Mouse (Mus musculus) right cerebral cortex, postnatal 36 days (tissue): ENCODE measurements around the gene Jazf1.
A peak's percentile ranks its signal among the peaks of the same experiment; 100 is the strongest.

Experiments
- DNase-seq, 2 experiments: peaks; one replicate each; pipeline ENCODE4 v3.0.0; 2022; ENCODE audit warnings: low spot score in 2 of 2, mixed read lengths in 1 of 2

The Jazf1 gene

DNA sequence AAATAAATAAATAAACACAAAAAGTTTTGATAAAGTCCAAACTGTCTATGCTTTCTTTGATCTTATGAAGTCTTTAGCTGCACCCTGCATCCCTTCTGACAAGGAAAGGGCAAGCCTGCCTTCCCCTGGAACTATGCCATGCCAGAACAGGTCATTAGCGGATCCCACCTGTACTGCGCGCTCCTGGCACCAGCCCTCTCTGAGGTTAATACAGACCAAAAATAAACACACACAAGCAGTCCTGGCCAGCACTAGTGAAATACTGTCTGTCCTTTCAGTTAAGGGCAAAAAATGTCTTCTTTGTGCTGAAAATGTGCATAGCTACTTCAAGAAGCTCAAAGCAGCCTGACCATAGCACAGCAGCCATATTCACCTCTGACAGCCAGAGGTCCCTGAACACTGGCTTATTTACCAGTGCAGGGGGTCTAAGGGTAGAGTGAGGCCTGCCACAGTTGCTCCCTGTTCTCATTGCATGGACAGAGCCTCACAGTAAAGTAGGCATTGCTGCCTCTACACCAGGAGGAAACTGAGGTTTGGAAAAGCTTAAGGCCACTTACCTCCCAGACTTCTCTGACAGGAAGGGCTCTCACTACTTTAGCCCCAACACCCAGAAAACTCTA is 263.1 kb downstream of the Jazf1 start:
- DNase-seq: no peak

DNA sequence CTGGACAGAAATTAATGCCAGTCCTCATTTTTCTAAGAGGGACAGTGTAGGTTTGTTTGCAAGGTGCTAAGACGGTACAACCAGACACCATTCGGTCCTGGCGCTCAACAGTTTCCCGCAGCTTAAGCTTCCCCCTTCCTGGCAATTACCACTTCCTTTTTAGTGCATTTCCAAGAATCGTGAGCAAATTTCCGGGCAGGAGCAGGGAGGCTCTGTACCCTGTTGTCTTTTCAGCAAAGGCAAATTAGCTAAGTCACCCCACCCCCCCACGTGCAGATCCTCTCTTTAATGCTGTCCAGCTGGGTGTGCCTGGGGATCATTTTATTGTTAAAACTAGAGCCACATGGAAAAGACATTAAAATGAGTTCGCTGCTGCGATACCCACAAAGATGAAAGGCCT is 266.2 kb downstream of the Jazf1 start:
- no peak for DNase-seq

DNA sequence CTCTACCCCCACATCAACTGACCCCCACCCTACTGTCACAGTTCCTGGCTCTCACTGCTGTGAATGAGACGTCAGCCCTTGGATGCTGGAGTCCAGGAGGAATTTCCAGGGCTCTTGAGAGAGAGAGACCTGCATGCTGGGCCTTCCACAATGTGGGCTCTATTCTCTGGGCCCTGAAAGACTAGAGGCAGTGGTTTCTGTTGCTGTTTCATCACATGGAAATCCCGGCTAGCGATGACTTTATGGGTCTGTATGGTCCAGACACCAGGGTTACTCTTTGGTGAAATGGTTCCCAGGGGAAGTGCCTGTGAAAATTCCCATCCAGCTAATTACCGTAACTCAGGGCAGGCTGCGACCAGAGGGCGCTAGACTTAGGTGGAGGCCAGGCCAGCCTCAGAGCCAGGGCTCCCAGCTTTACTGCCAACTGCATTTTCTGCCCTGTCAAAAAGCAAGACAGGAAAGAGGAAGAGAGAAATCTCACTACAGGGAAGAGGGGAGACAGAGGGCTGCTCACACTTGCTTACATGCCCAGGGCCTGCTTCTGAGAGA is 271.1 kb downstream of the Jazf1 start:
- DNase-seq: no peak

DNA sequence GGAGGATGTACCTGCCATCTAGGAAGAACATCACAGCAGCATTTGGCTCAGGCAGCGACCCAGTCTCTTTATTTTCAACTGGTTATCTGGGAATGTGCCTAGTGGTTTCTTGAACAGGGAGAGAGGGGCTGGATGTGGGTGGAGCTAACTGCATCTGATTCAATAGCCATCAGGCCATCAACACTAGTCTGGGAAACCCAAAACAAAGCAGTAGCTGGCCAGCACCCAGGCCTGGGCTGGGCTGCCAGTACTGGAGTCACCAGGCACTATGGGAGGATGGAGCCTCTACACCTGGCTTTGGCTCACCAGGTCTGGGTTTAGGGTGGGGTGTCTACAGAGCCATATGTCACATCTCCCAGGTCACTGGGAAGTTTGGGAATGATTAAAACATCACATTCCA is 271.7 kb downstream of the Jazf1 start:
- DNase-seq: no peak

DNA sequence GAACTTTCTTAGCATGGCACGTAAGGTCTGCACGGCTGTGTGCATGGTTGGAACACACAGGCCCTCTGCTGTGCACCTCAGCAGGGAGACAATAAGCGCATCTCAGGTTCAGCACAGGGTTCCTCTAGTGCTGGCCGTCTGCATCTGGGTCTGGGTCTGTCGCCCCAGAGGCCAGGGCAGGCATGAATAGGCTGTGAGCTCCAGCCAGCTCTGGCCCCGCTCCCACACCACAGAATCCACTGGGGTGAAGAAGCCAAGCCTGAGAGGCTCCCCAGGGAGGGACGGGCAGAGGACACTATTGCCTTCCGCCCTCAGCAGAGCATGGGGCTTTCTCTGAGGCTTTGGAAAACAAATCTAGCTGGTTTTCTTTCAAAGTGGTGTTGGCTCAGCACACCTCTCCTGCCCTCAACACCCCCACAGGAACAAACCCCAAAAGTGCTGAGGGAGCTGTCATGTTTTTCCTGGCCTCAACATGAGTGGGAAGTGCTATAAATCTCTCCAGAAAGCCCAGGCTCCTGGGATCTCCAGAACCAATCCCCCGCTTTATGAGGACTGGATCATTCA is 272.3 kb downstream of the Jazf1 start:
- no peak for DNase-seq

- DNase-seq: no peak
Observed at GRCm38 (mm10) chr6:52795029-52795841, 273.2 kb downstream of the Jazf1 start.

- no peak for DNase-seq
Observed at GRCm38 (mm10) chr6:52792455-52792854, 276.0 kb downstream of the Jazf1 start.

GRCm38 (mm10) chr6:52790781-52791180 is 277.6 kb downstream of the Jazf1 start:
- no peak for DNase-seq

GRCm38 (mm10) chr6:52790316-52790715 is 278.1 kb downstream of the Jazf1 start:
- DNase-seq: no peak

- no peak for DNase-seq
Observed at GRCm38 (mm10) chr6:52779546-52779945, 288.9 kb downstream of the Jazf1 start.

DNA sequence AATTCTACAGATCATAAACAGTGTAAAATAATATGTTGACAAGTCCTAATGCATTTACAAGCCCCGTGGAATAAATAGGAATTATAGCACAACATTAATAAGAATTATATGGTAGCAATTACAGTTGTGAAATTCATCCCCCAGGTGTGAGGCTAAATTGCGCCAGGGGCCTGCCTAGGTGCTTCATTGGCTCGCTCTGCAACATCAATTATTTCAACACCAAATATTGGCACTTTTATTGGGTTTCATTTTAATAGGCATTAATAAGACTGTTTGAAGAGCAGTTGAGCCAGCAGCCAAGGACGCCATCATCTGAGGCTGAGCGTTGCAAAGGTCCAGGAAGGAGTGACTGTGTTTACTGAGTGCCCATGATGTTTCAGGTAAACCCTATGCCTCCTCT is 289.9 kb downstream of the Jazf1 start:
- no peak for DNase-seq

- DNase-seq: no peak
Observed at GRCm38 (mm10) chr6:52777034-52777433, 291.4 kb downstream of the Jazf1 start.

GRCm38 (mm10) chr6:52775956-52776355 is 292.5 kb downstream of the Jazf1 start:
- DNase-seq: no peak

DNA sequence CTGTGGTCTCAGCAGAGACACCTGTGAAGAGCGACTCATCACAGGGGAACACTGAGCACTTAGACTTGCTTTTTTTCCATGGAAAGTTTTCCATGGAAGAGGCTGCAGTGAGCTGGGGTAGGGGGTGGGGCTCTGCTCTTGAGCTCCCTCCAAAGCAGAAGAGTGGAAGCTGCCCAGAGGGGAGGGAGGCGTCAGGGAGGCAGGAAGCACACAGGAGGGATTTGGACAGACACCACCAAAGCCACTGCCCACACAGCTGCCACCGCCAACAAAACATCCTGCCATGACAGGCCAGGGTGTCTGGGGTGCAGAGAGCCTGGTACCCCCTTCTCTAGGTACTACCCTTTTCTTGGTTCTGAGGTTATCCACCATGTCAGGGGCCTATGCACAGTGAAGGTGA is 293.1 kb downstream of the Jazf1 start:
- DNase-seq: no peak

GRCm38 (mm10) chr6:52773132-52773531 is 295.3 kb downstream of the Jazf1 start:
- no peak for DNase-seq

DNA sequence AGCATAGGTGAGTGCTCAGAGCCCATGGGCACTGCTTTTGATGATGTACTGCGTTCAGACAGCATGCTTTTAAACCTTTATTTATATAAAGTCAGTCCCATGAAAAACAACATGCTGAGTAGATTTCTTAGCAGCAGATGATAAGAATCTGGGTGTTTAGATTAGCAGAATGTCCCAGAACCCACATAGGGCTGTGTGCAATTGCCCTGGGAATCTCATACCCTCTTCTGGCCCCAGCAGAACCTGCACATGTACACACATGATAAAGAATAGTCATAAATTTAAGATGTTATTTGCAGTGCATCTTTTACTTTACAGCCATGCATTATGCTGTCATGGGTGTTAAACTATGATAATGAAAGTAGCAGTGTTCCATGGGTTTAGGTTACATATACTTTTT is 297.6 kb downstream of the Jazf1 start:
- no peak for DNase-seq

DNA sequence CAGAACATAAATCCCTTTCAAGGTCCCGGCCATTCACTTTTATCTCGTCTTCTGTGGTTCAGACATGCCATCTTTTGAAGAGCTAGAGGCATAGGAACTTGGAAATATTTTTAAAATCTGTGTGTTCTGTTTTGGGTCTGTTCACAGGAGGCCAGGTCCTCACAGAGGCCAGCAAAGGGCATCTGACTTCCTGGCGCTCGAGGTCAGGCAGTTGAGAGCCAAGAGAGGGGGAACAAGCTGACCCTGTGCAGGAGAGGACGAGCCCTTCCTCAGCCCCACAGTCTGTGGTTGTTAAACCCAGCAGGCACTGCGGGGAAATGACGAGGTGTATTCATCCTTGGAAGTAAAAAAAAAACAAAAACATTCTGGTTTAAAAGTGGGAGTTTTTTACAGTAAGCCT is 303.2 kb downstream of the Jazf1 start:
- DNase-seq: no peak

- DNase-seq: no peak
Observed at GRCm38 (mm10) chr6:52752832-52753231, 315.6 kb downstream of the Jazf1 start.

DNA sequence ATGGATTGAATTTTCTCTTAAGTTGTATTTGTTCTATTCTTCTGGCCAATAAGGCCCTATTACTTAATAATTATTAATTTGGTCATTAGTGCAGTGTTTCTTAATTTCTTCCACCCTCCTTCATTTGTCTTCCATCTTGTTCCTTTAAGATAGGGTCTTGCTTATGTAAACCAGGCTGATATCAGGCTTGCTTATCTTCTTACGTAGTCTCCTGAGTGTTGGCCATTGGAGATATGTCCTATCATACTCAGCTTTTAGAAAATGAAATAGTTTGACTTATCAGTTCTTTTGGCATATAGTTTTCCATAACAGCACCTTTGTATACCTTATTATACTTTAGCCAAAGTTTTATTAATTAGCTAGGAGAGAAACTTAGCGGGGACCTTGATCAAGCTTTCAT is 333.8 kb downstream of the Jazf1 start:
- DNase-seq: no peak

GRCm38 (mm10) chr6:52730338-52730737 is 338.1 kb downstream of the Jazf1 start:
- no peak for DNase-seq

DNA sequence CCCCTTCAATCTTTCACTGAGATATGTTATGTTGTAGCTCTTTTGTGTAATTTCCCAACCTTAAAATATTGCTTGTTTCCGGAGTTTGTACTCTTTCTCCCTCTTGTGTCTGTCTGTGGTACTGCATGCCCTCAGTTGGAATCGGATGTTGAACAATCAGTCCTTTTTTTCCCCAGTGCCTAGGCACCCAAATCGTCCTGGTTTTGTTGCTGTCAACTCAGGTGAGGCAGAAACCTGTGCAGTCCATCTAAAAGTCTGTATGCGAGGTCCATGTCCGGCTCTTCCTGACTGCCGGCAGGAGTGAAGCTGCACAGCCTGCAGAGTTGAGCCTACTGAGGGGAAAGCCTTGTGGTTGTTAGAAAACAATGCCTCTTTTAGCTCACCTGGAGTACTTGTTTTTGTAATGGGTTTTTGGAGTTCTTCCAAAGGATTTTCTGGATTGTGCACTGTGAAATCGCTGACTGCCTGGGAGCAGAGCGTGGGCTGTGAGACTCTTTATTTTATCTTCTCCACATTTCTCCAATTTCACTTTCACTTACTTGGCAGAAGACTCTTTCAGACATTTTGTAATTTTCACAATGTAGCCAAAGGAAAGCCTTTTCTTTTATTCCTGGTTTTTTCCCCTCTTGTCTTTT is 343.5 kb downstream of the Jazf1 start:
- peak; percentile 20 to 39 for DNase-seq
